Mouse (Mus musculus) limb, embryonic 14.5 days (tissue): ENCODE data around the gene Amhr2. TPM values are rescaled to one million over a fixed set of nuclear protein-coding genes. Genes with fewer than 3 reads are reported as not detected.
A peak's percentile ranks its signal among the peaks of the same experiment; 100 is the strongest.

Source experiments
- ATAC-seq: fragments of 200-750 bp; cut with Nextera tagmentation; 2 replicates; pipeline ENCODE4 v1.8.0; 2017; ENCODE audit warnings: low read depth, moderate number of reproducible peaks, moderate TSS enrichment; ENCODE audit not compliant: low FRiP score
- DNase-seq: peaks from one replicate; pipeline ENCODE4 v3.0.0-alpha.2; 2015; ENCODE audit warnings: low spot score
- H3K27ac ChIP-seq: fragments of 300-500 bp; sonication (generic); replicated peaks from 2 replicates; pipeline ENCODE4 v1.5.1; 2014; ENCODE audit warnings: low read depth, mild to moderate bottlenecking, low read length, moderate library complexity, mixed read lengths
- H3K27me3 ChIP-seq: fragments of 300-500 bp; sonication (generic); 2 replicates; pipeline ENCODE4 v1.6.1; 2014; ENCODE audit warnings: low read length, mixed read lengths; ENCODE audit not compliant: control insufficient read depth, insufficient read depth
- H3K36me3 ChIP-seq: fragments of 300-500 bp; sonication (generic); 2 replicates; pipeline ENCODE4 v1.6.1; 2014; ENCODE audit warnings: mild to moderate bottlenecking, low read length, moderate library complexity, mixed read lengths; ENCODE audit not compliant: control insufficient read depth, insufficient read depth
- H3K4me1 ChIP-seq: fragments of 300-500 bp; sonication (generic); 2 replicates; pipeline ENCODE4 v1.6.1; 2014; ENCODE audit warnings: antibody characterized with exemption, low read length, mixed read lengths; ENCODE audit not compliant: control insufficient read depth, insufficient read depth
- H3K4me2 ChIP-seq: fragments of 300-500 bp; sonication (generic); replicated peaks from 2 replicates; pipeline ENCODE4 v1.6.1; 2014; ENCODE audit warnings: low read depth, mild to moderate bottlenecking, low read length, moderate library complexity; ENCODE audit not compliant: severe bottlenecking
- H3K4me3 ChIP-seq: fragments of 300-500 bp; sonication (generic); replicated peaks from 2 replicates; pipeline ENCODE4 v1.5.1; 2014; ENCODE audit warnings: low read length
- H3K9ac ChIP-seq: fragments of 300-500 bp; sonication (generic); 2 replicates; pipeline ENCODE4 v1.6.1; 2014; ENCODE audit warnings: mild to moderate bottlenecking, low read depth, low read length, moderate library complexity; ENCODE audit not compliant: severe bottlenecking
- H3K9me3 ChIP-seq: fragments of 300-500 bp; sonication (generic); 2 replicates; pipeline ENCODE4 v1.6.1; 2016; ENCODE audit warnings: low read length; ENCODE audit not compliant: control insufficient read depth
- POLR2A ChIP-seq: fragments of 200-500 bp; IDR thresholded peaks from 2 replicates; pipeline ENCODE4 v1.8.0; 2012; ENCODE audit warnings: inconsistent platforms, mild to moderate bottlenecking, moderate library complexity, borderline replicate concordance; ENCODE audit not compliant: insufficient read depth, insufficient read length; ENCODE audit errors: extremely low read depth
- WGBS: fragments of 180-500 bp; shearing (Covaris S2); extraction: QIAGEN DNeasy Blood & Tissue Kit; methylation state at CpG from one replicate; pipeline ENCODE4 v1.1.7; 2014; 5-methylcytosine and 5-hydroxymethylcytosine counted together
- polyA plus RNA-seq, 2 experiments: library from polyadenylated mRNA; depleted of rRNA in 1 of 2; stranded (reverse) in 1 of 2; unstranded in 1 of 2; fragments of >200 nt; fragmentation: Nextera tagmentation in 1 of 2; extraction: Ambion mirVana in 1 of 2; gene quantifications; 2 replicates each; pipeline versions ENCODE4 v1.2.1 to v1.2.3; 2012 to 2014

Amhr2 gene
- polyA plus RNA-seq, 2 experiments: 0.67 to 1.1 TPM

- WGBS: 87% methylated on average over 2 of the region's 2 CpGs
- Histone ChIP-seq H3K27me3 (no peaks in the 10 kb centered on the region), H3K9ac (no peak overlapping the region), H3K4me2 (no peak overlapping the region), H3K4me1 (no peaks in the 10 kb centered on the region), H3K27ac (no peak overlapping the region), H3K36me3 (peaks cover 54% of the 10 kb centered on the region), H3K4me3 (no peak overlapping the region), H3K9me3 (no peaks in the 10 kb centered on the region)
- DNase-seq: no peak
- no peak for ATAC-seq
- TF ChIP-seq POLR2A: no peak
Measured at GRCm38 (mm10) chr15:102424657-102425056, 20.5 kb upstream of the Amhr2 start.

DNA sequence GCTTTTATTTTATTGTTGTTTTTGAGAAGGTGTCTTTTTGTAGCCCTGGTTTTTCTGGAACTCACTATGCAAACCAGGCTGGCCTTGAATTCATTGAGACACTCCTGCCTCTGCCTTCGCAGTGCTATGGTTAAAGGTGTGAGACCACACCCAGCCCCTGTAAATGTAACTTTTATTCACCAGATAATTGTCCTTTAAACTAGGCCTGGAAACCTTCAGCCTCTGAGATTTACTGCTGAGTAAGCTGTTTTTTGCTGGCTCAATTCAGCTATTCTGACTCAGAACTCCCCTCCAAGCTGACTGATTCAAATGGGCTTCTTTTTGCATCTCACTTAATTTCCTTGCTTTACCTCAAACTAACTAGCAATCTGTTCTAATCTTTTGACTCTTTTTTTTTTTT is 18.2 kb upstream of the Amhr2 start:
- Histone ChIP-seq H3K9ac (no peak overlapping the region), H3K4me3 (no peak overlapping the region), H3K4me2 (no peak overlapping the region), H3K36me3 (peaks cover 77% of the 10 kb centered on the region), H3K9me3 (no peaks in the 10 kb centered on the region), H3K27ac (no peak overlapping the region), H3K27me3 (no peaks in the 10 kb centered on the region), H3K4me1 (no peaks in the 10 kb centered on the region)
- 90% methylated on average over 1 of the region's 1 CpGs for WGBS
- ATAC-seq (no peak), DNase-seq (no peak)
- no peak for TF ChIP-seq POLR2A

DNA sequence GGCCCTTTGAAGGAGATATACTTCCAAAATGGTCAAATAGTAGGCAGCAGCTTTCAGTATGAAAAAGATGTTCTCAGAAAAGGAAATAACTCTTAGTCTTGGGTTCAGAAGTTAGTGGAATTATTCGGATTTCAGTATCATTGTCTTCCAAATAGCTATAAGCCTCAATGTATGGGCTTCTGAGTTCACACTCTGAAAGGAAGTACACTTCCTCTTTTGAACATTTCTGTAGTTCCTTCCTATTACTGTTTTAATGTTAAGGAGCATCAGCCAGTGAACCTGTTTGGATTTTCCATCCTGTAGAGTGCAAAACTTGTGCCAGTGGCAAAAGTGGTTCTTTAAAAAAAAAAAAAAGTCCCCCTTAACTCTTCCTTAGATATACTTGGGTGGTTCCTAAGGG is 13.1 kb upstream of the Amhr2 start:
- Histone ChIP-seq H3K27me3 (no peaks in the 10 kb centered on the region), H3K4me3 (no peak overlapping the region), H3K9me3 (no peaks in the 10 kb centered on the region), H3K9ac (no peak overlapping the region), H3K4me1 (no peaks in the 10 kb centered on the region), H3K4me2 (no peak overlapping the region), H3K27ac (no peak overlapping the region), H3K36me3 (peaks cover 95% of the 10 kb centered on the region)
- no peak for DNase-seq
- 83% methylated on average over 1 of the region's 1 CpGs for WGBS
- ATAC-seq: no peak
- no peak for TF ChIP-seq POLR2A

DNA sequence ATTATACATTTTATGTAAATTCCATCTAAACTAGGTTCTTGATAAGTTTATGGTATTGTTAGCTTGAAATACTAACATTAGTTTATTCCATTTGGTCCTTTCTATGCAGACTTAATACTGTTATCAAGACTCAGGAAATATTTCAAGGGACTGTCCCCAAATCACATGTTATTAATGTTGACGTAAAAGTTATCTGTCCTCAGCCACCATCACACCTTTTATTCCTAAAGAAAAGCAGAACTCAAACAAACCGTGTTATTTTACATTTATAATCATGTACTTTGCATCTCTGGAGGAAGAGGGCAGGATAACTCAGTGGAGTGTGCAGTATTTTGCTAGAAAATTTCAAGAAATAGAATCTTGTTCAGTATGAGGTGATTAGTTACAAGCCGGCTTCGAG is 12.0 kb upstream of the Amhr2 start:
- Histone ChIP-seq H3K4me3 (no peak overlapping the region), H3K27me3 (no peaks in the 10 kb centered on the region), H3K9ac (no peak overlapping the region), H3K27ac (no peak overlapping the region), H3K4me2 (no peak overlapping the region), H3K4me1 (no peaks in the 10 kb centered on the region), H3K36me3 (peaks cover 90% of the 10 kb centered on the region), H3K9me3 (no peaks in the 10 kb centered on the region)
- 95% methylated on average over 4 of the region's 4 CpGs for WGBS
- no peak for ATAC-seq
- no peak for TF ChIP-seq POLR2A
- no peak for DNase-seq

- 0 out of 2 replicates have a peak, but pooled peaks have one; percentile 31 for ATAC-seq
- DNase-seq: peak; percentile 88
Measured at GRCm38 (mm10) chr15:102442490-102442889, 2.7 kb upstream of the Amhr2 start.

DNA sequence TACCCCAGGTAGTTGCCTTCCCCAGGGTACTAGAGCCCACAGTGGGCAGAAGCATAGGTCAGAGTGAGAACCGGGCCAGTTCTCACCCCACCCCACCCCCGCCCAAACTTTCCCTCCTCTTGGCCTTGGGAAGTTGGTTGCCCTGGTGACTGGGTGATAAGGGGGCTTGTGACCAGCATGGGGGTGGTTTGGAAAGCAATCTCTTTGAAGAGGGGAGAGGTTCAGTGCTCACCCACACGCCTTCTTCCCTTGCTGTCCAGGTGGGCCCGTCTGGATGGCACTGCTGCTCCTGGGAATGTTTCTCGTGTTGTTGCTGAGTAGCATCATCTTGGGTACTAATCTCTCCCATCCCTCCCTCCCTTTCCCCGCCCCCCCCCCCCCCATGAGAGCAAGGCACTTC is 1.3 kb downstream of the Amhr2 start:
- Histone ChIP-seq H3K9me3 (no peaks in the 10 kb centered on the region), H3K4me2 (no peak overlapping the region), H3K4me3 (no peak overlapping the region), H3K27me3 (no peaks in the 10 kb centered on the region), H3K36me3 (no peaks in the 10 kb centered on the region), H3K4me1 (no peaks in the 10 kb centered on the region), H3K9ac (no peak overlapping the region), H3K27ac (no peak overlapping the region)
- TF ChIP-seq POLR2A: no peak
- no peak for DNase-seq
- 47% methylated on average over 5 of the region's 6 CpGs for WGBS
- no peak for ATAC-seq

More at GRCm38 (mm10) chr15:102442490-102442889, 2.7 kb upstream of the Amhr2 start:
- Histone ChIP-seq H3K9me3 (no peaks in the 10 kb centered on the region), H3K4me2 (no peak overlapping the region), H3K4me1 (no peaks in the 10 kb centered on the region), H3K27ac (no peak overlapping the region), H3K4me3 (no peak overlapping the region), H3K36me3 (peaks cover 2% of the 10 kb centered on the region; the same call in 1 of the 2 replicates), H3K9ac (no peak overlapping the region), H3K27me3 (no peaks in the 10 kb centered on the region)
- no peak for TF ChIP-seq POLR2A
- WGBS: 50% methylated on average over 2 of the region's 2 CpGs
